Mouse (Mus musculus) CH12F3 (cell line): ENCODE measurements around the gene Irak3.

ENCODE experiments used
- in situ Hi-C: fragments of 300-500 bp; cut with MboI; formaldehyde crosslinking; loops from 2 replicates; pipeline ENCODE4 v1.14.3; 2020; ENCODE audit warnings: low sequenced_read_pairs

Irak3 gene

DNA sequence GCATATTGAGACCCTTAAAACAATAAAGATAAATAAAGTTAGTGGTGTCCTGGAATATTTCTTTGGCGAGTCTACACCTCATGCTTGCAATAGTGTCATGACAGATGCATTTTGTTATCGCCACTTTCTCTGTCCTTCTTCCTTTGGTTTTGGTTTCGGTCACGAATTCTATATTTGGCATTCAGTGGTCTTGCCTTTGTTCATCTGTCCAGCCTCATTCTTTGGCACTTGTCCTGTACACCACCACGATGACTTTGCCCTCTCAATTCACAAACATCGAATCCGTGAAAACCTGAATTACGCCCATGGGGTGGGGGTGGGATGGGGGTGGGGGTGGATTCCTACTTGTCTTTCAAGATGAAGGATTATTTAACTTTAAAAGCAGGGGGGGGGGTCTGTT is 6.1 kb upstream of the Irak3 start:
- in situ Hi-C loops: no loop called here

DNA sequence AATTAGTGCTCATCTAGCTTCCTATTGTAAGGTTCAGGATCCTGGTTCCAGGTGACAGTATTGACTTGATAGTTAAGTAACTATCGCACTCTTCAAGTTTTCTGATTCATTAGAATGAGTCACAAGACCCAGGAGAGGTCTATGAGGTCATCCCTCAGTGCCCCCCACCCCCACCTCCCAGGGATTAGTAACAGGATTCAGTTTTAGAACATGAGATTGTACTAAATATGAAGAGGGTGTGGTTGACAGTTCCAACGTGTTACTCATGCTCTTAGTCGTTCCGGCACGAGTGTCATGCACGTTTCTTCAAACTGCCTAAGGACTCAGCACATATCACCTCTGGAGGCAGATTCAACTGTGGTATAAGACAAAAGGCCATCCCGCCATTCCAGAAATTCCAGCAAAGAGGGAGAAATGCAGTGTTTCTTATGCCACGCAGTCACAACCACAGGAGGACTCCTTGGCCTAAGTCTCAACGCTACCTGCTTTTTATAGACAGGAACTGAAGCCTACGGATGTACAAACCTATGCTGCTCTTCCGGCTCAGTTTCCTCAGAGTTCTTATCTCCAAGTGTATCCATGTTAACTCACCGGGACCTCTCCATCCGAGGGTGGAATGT is 2.8 kb upstream of the Irak3 start:
- in situ Hi-C loops: no loop called here

DNA sequence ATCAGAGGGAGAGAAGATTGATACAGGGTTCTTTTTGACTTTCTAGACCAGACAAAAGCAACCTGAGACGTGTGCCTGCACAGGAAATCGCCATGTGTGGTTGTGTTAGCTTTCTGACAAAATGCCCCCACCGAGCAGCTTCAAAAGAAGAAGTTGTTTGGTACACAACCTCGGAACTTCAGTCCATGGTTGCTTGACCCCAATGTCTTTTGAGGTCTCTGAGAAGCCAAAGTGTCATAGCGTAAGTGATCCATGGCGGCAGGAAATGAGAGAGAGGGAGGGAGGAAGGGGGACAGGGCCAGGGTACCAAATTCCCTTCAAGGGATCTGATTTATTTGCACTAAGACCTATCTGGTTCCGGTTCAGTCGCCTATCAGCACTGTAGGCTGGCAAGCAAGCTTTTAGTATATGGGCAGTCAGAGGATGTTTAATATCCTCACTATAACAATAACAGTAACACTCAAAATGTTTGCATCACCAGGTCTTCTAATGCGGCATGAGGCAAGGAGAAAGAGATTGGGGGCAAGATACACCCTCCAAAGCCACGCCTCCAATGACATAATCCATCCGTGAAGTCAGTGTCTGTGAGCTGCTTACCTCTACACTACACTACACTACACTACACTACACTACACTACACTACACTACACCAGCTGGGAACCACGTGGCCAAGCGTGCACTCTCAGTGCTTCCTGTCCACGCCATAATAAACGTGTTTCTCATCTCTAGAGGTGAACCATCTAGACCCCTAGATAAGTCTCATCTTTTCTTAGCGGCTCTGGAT is 729 bp upstream of the Irak3 start:
- in situ Hi-C loops: no loop called here

DNA sequence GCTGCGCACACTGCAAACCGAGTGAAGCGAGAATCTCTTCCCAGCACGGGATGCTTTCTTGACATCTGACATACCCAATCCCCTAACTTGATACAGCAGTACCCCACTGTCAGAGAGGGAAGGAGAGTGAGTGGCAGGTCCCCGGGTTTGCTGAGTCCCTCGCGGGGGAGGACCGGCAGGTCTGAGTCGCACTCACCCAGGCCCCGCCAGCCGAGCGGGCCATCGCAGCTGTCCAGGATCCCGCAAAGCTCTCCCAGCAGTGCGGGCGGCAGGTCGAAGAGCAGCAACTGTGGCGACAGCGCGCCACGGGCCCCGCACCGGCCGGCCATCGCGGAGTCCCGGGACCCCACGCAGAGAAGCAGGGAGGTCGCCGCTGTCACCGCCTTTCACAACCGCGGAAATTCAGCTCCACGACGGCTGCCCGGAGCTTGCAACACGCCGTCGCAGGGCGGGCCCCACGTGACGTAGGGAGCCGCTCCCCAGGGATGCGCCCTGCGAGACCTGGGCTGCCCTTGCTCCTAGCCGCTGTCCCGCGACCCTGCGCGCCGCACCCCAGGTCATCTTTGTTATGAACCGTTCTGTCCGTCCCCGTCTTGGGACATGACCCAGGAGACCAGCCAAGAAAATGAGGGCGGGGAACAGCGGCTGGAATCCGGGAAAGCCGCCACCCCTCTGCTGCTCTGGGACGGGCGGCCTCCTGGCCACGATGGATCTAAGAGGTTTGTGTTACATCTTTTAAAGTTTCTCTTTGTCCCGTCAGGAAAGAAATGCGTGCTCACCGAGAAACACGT is 604 bp downstream of the Irak3 start, which contains the start of gene Tmbim4:
Gene Tmbim4 (plus strand): TSS at position 460 of the 791 bp plus-strand sequence.
- in situ Hi-C loops: no loop called here

DNA sequence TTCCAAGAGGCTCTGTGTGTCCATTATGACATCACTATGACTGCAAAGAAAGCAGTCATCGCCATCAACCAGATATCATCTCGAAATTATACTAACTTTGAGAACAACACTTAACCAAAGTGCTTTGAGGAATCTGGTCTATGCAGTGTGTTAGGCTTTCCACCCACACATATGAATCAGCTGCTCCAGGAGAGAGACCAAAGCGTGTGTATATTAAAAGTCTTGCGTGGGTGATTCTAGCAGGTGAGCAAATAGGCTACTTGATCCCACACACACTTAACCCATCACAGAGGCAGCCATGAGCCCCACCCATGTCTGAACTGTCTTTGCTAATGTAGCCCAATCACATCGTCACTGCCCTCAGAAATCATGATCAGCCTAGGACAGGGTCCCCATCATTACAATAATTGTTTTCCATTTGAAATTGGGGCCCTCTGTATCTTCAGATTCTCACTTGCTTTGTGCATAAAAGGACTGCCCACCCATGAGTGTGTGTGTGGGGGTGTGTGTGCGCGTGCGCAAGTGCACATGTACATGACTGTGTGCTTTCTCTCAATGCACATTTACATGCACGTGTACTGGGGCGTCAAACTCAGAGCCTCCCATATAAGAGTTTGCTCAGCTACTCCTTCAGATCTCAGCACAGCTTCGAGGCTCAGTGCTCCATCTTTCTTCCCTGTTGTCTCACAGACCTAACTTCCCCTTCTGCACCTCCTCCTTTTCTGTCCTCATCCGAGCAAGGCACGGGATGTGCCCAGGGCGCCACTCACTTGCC is 4.7 kb downstream of the Irak3 start:
- in situ Hi-C loops: no loop called here

DNA sequence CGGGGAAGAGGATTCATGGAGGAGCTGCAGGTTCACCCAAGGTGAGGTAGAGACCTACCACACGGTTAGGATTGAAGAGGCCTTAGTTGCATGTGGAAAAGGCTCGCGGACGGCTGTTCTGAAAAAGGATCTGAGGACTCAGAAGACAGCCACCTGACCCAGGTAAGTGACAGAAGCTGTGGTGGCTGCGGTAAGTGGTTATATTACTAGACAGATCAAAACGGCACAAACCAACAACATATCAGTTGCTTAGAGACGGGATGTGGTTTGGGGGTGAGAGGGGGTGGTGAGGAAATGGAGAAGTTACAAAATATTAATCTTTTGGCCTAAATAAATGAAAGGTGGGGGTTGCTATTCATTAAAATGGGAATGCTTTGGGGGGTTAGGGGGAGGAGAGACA is 8.7 kb downstream of the Irak3 start:
- in situ Hi-C loops: no loop called here

DNA sequence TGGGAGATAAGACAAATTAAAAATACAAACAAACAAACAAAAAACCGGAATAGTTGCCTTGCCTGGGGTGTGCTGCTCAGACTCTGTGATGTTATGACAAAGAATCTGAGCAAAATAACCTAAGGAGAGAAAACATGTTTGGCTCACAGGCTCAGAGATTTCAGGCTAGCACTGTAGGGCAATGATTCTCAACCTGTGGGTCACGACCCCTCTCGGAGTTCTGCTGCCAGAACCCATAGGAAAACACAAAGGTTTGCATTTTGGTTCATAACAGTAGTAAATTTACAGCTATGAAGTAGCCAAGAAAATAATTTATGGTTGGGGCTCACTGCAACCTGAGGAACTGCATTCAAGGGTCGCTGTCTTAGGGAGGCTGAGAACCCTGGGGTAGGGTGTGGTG is 9.7 kb downstream of the Irak3 start:
- in situ Hi-C loops: no loop called here

DNA sequence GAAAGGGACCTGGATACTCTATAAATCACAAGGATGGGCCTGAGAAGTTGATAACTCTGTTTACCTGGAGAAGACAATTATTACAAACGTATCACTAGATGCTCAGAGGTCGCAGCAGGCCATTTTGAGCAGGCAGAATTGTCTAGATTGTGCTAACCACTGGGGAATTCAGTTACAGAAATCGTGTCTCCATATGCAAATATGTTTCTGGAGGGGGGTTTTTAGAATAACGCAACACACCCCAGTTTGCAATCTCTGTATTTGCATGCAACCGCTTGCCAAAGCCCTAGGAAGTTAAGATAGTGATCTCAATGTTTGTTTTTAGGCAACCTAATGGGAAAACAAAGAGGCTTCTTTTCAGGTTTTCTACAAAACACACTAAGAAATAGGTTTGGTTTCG is 10.8 kb downstream of the Irak3 start:
- in situ Hi-C loops: no loop called here

DNA sequence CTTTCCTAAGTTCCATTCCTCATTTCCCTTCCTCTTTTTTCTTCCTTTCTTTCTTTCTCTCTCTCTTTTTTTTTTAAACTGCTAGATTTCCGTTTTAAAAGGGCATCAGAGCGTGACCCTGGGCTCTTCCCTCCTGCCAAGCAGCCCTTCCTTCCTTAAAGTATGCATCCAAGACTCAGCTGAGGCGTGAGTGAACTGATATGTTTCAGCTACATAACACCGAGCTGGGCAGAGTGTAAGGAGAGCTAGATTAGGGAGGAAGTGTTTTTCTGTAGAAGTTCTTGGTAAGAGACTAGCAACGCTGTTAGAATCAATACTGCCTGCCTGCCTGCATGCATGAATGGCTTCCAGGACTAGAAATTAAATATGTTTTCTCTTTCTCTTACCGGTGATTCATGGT is 12.1 kb downstream of the Irak3 start:
- in situ Hi-C loops: no loop called here

DNA sequence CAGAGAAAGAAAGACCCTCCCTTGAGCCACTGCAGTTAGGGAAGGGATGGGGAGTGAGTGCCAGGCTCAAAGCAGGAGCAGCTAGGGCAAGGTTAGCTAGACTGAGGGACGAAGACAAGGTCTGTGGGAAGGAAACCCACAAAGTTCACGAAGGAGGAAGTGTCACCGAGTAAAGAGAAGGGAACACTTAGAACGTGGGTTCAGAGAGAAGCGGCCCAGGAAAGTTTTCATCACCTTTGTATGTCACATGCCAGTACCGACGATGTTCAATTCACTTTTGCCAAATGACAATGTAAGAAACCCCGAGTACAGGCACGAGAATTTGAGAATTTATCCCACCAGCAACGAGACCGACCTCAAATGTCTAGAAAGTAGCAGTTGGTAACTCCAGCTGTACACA is 12.7 kb downstream of the Irak3 start:
- in situ Hi-C loops: no loop called here

DNA sequence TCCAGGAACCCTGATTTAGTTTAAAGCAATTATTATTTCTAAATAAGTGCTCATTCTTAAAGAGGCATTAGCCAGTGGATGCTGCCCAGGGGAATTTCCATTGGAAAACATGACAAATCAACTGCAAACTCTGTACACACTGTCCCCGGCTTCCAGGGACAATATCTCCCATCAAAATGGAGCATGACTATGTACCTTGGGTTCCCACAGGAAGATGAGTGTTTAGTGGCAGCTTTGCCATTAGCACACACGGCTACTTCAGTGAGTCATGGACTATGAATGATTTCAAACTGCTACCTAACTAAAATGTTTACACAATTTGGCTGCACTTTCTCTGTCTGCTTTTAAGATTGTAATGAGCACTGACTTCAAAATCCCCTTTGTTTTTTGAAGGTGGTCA is 13.4 kb downstream of the Irak3 start:
- in situ Hi-C loops: no loop called here

DNA sequence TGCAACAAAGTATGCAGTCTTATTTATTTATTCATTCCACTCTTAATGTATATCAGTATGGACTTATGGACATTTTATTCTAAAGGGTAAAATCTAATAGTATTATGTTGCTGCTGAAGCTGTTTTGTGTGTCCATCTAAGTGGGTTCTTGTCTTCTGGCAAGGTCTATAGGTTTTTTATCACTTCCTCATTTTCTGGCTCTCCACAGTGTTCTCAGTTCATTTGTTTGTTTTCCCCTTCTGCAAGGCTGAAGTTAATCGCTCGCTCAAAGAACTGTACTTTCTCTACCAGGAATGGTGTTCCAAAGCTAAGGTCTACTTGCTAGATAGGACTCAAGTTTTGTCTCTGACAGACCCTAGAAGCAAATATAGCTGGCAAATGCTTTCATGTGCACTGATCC is 18.6 kb downstream of the Irak3 start:
- in situ Hi-C loops: no loop called here

DNA sequence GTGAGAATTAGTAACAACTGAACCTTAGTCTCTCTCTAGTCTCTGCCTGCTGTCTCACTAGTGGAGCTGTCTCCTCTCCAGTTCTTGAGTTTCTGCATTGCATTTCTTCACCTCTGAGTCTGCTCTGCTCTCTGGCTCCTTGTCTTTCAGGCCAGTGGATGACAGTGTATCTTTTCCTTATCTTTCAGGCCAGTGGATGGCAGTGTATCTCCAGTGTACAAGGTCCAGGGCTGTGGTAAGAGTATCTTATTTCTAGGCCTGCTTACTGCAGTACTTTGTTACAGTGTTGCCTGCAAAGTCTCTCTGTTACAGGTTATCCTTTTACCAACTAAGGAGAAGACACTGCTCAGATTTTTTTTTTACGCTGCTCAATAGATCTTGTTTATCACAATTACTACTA is 19.0 kb downstream of the Irak3 start:
- in situ Hi-C loops: no loop called here

DNA sequence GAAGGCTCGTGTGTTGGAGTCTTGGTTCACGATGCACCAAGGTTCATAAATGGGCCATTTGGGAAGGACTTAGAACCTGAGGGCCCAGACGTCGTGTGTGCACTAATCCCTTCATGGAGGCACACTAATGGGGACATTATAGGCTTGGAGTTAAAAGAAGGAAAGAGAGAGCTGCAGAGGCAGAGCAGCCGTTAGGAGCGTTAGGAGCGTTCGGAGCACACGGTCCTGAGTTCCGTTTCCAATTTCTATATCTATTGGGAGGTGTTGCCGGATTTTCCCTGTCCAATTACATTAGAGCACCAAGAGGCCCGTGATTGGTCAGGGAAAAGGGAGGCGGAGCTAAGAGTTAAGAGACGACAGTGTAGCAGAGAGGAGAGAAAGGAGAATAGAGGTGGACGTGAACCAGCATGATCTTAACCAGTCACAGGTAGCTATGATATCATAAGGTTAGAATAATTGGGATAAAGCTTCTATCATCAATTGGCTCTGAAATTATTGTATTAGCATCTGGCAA is 27.7 kb downstream of the Irak3 start:
- in situ Hi-C loops: no loop called here

DNA sequence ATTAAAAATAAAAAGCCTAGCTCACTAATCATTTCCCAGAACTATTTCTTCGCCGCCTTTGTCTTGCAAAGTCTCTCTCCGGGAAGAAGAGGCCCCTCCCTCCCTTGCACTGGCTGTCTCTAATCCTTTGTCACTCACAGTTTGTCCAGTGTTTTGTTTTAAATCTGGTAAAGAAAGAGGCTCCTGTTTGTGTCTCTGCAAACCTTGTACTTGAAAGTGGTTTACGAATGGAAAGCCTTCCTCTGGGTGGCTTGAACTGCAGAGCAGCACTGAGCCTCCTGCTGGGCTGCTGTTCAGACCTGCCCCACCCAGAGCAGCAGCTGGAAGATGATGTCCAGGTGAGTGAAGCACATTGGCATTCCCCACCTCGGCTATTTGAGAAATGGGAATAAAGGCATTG is 30.6 kb downstream of the Irak3 start:
- in situ Hi-C loops: no loop called here

DNA sequence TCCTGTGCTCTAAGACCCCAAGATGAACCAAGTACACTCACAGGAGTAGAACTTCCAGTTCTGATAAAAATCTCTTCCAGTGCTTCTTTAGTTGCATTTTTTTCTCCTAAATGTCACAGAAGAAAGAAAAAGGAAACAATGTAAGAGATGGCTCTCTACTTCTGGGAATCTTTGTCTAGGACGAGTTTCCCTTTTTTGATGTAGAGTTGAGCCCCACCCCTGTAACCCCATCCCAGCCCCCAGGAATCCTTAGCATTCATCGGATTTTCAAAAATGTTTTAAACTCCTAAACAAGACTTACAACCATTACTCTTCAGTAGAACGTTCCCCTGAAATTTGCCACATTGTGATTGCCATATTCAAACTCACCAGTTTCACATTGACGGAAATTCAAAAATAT is 31.7 kb downstream of the Irak3 start:
- in situ Hi-C loops: no loop called here

DNA sequence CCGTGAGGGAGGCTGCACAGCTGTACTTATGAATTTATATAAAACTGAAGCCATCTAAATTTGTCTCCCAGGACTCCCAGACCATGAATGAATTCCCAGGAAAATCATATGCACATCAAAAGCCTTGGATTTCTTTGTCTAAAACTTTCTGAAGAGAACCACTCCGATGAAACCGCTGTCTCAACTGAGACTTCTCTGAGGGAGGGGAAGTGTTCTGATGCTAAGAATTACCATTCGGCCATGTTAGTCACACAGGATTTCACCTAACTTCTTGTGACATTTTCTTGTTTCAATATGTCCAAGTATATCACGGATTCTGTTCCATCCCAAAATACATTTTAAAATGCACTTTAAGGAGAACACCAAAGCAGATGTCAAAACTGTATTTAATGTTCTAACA is 32.1 kb downstream of the Irak3 start:
- in situ Hi-C loops: no loop called here

DNA sequence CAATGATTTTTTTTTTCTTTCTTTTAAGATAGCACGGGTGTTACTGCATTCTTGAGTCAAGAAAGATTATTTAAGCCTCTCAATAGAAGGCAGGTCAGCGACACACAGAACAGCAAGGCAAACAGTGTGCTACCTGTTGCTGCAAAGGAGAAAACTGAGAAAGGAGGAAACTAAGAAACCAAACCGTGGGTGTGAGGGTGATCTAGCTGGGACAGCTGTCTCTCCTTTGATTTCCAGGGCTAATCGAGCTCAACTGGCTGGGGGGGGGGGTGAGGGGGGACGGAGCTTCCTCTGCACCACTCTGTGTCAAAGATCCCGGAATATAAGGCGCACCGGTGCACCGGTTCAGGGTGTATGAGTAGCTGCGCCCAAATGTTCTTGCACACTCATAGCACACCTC is 32.9 kb downstream of the Irak3 start:
- in situ Hi-C loops: no loop called here

DNA sequence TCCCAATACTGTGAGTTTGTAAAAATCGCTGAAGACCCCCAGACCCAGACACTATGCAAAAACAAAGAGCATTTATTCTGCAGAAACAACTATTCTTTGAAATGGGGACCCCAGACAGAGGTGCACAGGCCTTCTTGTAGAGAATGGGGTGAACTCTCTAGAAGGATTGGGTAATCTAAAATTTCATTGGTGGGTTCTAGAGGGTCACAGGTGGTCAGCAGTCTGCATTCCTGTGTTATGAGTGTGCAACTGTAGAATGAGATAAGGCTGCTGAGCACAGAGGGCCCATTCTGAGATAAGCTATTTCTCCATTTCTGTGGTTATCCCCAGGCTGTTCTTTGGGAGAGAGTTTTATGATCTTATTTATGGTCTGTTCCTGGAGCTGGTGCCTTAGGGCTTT is 33.9 kb downstream of the Irak3 start:
- in situ Hi-C loops: no loop called here

DNA sequence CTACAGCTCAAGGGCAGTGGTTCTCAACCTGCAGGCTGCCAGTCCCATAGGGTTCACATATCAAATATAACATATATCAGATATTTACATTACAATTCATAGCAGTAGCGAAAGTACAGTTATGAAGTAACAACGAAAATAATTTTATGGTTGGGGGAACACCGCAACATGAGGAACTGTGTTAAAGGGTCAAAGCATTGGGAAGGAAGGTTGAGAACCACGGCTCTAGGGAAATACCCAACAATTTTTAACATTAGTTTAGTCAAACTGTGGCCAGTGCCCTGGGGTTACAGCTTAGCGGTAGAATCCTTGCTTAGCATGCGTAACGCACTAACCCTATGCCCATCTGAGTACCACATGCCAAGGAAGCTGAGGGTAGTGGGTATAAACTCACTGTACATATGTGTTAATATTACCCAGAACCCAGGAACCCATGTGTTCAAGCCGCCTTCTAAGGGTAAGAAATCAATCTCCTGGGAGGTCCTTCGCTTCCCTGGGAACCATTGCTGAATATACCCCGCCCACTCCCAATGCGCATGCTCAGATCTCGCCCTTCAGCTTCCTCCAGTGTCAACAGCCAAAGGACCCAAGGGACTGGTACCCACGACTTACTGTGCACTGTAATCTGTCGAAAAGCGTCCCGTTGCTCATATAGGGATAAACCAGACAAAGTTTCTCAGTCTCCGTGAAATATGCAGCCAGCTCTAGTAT is 36.0 kb downstream of the Irak3 start:
- in situ Hi-C loops: no loop called here
